Mouse (Mus musculus): ENCODE data around the gene Tmem192. TPM values are rescaled to one million over a fixed set of nuclear protein-coding genes. Genes with fewer than 3 reads are reported as not detected.
A peak's percentile ranks its signal among the peaks of the same experiment; 100 is the strongest.

The Tmem192 gene
- total RNA-seq (2021) = 10 to 100 TPM; 15.7 to 16.0 TPM
- long read RNA-seq, experiment 1, transcript Tmem192-201 (6 exons, 1,122 nt) = major isoform, 13 of 14 reads
- long read RNA-seq, experiment 1, partial matches to known transcripts = 0 of 14 reads
- long read RNA-seq, experiment 1, other reads (novel, unspliced or antisense) = 1 of 14 reads
- long read RNA-seq, experiment 2, transcript Tmem192-201 (6 exons, 1,122 nt) = major isoform, 22 of 24 reads
- long read RNA-seq, experiment 2, partial matches to known transcripts = 1 of 24 reads
- long read RNA-seq, experiment 2, other reads (novel, unspliced or antisense) = 0 of 24 reads

DNA sequence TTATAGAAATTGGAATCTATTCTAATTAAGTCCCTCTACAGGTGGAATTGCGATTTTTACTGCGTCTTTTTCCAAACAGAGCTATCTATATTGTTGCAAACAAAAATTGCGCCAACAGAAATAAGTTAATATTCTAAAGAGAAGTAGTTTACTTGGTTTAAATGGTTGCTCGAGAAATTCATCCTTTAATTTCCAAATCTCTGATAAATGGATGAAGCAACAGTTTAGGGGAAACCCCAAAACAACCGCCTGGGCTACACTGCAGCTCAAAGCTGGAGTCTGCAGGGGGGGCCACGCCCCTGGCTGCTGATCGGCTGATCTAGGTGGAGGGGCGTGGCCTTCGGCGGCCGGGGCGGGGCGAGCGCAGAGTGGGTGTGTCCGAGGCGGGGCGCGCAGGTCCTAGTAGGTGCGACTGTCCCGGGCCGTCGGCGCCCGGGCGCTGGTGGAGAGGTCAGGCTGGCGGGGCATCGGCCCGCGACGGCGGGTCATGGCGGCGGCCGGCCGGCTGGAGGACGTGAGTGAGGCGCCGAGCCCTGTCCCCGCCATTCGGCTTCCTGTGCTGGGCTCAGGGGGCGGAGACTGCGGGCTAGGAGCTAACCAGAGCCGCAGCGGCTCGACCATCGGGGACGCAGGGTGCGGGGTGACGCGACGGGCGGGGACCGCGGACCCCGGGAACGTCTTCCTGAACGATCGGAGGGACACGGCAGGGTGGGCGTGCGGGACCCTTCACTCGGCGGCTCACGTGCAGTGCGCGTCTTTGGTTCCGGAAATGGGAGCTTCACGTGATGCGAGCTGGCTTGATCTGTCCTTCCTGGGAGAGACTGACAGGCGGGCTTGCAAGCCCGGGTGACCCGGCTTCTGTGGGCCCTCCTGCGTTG, at the start of gene Tmem192:
Gene Tmem192 (plus strand): TSS at position 366 of the 878 bp plus-strand sequence.
- DNase-seq (ENCODE audit: low spot score in 2 of 2) = peak; percentile 92 to 94

DNA sequence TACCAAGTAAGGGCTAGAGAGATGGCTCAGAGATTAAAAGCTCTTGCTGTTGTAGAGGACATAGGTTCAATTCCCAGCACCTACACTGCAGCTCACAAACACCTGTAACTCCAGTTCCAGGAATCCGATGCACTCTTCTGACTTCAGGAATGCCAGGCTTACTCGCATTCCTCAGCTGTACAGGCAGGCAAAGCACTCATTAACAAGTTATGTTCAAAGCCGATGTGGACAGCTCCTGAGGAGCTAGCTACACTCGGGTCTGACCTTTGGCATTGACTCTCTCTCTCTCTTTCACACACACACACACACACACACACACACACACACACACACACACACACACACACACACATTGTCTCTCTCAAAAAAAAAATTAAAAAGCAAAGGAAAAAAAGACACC, 48.3 kb upstream of the Tmem192 start:
- no peak for DNase-seq (ENCODE audit: low spot score in 2 of 2)

DNA sequence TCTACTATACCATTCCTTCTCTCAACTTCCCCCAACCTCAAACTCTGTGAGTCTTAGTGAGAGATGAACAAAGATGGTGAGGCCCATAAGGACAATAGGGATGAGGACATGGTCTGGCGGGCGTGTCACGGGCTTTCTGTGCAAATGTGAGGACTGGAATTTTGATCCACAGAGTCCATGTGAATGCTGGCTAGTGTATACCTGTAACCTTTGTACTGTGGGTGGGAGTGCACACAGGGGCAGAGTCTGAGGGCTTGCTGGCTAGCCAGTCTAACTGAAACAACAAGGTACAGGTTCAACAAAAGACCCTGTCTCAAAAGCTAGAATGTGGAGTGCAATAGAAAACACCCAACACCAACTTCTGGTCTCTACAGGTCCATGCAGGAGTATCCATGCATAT, 46.3 kb upstream of the Tmem192 start:
- no peak for DNase-seq (ENCODE audit: low spot score in 2 of 2)

DNA sequence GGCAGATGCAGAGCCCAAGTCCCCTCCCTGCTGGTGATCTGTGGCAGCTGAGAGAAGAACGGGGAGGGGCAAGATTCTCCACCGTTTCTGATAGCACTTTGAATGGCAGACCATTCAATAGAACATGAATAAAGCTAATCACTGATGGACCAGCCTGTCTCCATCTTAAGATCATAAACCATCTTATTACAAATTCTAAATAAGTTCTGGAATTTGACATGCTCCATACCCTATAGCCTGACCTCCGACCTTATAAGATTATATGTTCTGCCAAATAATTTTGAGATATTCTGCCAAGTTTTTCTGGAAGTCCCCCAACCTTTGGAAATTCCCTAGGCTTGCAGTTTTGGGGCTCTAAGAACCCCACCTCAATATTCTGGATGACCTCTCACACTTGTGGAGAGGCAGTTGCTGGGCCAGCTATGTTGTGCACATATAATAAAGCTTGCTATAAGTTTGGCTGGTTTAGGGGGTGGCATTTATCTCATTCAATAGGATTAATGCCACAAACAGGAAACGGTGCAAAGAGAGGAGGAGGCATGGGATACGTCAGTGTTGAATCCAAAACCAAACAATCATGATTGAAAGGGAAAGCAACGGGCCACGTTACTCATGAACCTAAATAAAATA, 45.3 kb upstream of the Tmem192 start:
- no peak for DNase-seq (ENCODE audit: low spot score in 2 of 2)

DNA sequence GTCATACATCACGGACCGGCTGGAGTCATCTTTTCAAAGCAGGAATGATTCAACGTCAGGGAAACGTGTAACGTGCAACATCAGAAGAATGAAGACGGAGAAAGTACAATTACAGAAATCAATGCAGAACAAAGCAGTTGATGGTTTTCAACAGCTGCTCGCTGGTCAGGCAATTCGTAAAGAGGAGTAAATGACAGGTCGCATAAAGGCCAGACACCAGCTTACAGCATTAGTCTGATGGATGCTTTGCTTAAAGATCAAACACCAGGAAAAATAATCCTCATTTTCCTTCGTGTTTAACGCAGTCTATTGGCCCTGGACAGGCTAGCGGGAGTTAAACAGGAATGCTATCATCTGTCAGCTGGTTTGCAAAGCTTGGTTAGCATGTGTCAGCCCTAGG, 44.8 kb upstream of the Tmem192 start:
- no peak for DNase-seq (ENCODE audit: low spot score in 2 of 2)

DNA sequence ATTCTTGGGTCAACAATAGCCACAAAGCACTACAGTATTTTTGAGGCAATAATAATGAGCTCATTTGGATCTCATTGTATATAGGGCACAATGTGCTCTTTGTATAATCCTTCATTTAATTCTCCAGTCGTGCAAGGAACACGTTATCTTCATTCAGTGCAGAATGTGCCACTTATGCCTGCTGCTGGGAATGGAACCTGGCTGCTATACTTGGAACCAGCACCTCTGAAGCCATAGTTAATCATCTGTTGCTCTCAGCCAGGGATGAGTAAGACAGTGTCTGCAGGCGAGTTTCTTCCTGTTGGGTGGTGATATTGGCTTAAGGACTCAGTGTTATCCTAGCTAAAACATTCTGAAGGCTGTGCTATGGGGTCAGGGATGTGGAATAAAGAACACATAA, 43.2 kb upstream of the Tmem192 start:
- no peak for DNase-seq (ENCODE audit: low spot score in 2 of 2)

DNA sequence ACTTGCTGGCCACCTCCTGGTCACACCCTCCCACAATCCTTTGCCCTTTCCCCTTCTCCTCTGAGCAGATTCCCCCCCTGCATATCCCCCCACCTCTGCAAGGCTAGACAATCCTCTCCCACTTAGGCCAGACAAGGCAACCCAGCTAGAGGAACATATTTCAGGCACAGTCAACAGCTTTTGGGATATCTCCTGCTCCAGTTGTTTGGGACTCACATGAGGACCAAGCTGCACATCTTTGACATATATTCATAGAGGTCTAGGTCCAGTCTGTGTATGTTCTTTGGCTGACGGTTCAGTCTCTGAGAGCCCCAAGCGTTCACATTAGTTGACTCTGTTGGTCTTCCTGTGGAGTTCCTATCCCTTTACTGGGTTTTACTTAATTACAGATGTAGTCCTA, 37.0 kb upstream of the Tmem192 start:
- DNase-seq (ENCODE audit: low spot score in 2 of 2) = no peak

DNA sequence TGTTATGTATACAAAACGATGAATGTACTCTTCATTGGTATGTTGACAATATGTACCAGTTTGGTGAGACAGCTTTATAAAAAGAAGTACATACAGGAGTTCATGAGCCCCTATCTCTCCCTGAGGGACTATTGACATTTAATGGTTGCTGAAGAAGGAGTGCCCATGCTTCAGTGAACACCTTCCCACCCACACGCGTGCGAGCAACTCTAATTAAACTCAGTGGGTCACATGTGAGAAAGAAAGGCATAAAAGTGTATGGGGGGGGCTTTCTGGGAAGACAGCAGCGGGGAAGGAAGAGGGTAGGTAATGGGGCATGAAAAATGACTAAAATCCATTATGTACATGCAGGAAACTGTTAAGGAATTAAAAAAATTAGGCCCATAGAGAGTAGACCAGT, 30.2 kb upstream of the Tmem192 start:
- no peak for DNase-seq (ENCODE audit: low spot score in 2 of 2)

- no peak for DNase-seq (ENCODE audit: low spot score in 2 of 2)
Observed at GRCm38 (mm10) chr8:64923329-64923728, 23.7 kb upstream of the Tmem192 start.

DNA sequence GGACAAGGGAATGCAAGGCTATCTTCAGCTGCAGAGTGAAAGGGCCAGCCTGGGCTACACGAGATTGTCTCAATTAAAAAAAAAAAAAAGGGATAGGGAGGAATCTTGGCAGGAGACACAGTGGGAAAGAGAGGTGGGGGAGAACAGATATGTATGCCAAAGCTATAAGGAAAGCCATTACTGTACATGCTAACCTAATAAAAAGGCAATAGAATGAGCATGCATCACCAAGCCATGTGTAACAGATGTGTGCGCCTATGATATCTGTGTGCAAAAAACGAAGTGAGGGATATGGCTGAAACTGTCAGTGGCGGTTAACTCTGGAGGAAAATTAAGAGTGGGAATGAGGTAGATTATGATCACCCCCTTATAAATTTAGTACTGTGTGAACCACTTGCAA, 21.2 kb upstream of the Tmem192 start:
- no peak for DNase-seq (ENCODE audit: low spot score in 2 of 2)

DNA sequence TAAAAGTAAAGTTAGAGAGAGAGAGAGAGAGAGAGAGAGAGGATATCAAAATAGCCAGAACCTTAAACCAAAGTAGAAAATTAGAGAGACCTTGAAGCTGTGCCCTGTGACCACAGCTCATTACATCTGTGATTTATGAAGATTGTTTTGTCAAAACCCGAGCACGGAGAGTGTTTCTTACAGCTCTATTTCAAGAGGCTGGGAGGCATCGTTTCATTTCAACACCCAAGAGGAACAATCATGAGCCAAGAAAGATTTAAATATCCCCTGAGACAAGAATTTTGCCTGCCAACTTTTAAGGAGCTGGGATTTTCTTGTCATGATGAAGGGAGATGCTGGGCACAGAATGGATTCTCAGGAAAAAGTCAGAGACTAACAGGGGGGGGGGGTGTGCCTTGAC, 20.6 kb upstream of the Tmem192 start:
- DNase-seq (ENCODE audit: low spot score in 2 of 2) = no peak

DNA sequence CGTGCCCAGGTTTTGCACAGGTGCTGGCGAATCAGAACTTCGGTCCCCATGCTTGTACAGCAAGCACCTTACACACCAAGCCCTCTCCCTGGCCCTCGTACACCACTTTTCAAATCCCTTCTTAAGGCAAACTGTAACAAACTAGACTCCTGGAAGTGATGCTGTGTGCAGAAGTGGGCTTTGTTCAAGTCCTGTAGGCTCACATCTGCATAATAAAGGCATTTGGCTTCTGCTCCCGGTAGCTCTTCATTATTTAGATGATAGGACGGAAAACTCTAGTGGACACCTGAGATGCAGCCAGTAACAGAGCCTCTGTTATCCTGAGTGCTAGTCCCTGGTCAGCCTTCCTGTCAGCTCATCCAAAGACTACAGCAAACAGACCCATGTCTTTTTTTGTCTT, 18.0 kb upstream of the Tmem192 start:
- DNase-seq (ENCODE audit: low spot score in 2 of 2) = no peak

- no peak for DNase-seq (ENCODE audit: low spot score in 2 of 2)
Observed at GRCm38 (mm10) chr8:64934997-64935396, 12.0 kb upstream of the Tmem192 start.

- no peak for DNase-seq (ENCODE audit: low spot score in 2 of 2)
Observed at GRCm38 (mm10) chr8:64941019-64941418, 6.0 kb upstream of the Tmem192 start.

DNA sequence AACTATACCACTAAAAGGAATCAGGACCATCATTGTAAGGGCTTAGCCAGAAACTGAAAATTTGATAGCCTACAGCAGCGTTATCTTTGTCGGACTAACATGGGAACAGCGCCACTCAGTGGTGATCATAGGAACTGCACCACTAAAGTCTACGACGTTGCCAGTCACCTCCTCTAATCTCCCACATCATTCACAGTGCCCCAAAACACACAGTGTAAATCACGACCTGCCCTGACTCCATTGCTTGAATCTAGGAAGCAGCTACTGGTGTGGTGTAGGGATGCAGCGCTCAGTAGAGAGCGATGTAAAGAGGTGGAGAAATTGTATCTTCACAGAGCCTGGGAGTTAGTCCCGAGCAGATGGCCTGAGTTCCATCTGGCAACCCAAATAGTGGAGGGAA, 5.5 kb upstream of the Tmem192 start:
- DNase-seq (ENCODE audit: low spot score in 2 of 2) = peak; percentile 87 to 88

DNA sequence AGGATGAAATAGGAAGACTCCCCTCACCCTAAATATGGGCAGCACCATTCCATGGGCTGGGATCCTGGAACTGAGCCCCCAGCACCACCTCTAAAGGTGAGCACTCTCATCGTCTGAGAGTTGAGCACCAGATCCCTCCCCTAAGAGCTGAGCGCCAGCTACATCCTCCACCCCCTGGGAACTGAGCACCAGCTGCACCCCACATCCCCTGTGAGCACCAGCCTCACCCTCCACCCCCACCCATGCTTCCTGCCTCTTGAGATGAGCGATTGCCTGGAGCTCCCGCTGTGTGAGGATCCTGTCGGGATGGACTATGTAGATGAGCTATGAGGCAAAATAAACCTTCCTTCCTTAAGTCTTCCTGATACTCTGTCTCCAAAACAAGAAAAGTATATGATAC, 4.0 kb upstream of the Tmem192 start:
- no peak for DNase-seq (ENCODE audit: low spot score in 2 of 2)

DNA sequence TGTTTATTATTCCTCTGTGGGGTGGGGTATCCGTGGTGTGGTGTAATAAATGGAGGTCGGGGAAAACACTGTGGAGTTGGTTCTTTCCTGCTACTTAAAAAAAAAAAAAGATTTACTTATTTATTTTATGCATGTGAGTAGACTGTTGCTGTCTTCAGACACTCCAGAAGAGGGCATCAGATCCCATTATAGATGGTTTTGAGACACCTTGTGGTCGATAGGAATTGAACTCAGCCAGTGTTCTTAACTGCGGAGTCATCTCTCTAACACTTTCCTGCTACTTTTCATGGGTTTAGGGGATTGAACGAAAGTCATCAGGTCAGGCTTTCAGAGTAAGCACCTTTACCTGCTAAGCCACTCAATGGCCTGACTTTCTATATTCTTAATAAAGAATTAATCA, 2.2 kb upstream of the Tmem192 start:
- no peak for DNase-seq (ENCODE audit: low spot score in 2 of 2)

DNA sequence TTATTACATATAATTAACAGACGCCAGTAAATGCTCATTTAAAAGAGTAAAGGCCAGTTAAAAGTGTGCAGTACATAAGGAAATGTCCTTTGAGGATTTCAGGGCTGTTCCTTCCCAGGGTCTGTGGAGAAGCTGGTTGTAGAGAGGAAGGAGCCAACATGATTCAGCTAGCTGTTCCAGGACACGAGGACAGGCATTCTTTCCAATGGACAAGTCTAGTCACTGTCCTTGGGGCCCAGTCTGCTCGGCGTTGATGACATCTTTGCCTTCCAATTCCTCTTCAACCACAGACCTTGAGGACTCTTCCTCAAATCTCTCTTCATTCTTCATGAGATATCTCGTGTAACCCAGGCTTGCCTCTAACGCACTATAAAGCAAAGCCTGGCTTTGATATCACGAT, 1.4 kb upstream of the Tmem192 start:
- DNase-seq (ENCODE audit: low spot score in 2 of 2) = no peak

DNA sequence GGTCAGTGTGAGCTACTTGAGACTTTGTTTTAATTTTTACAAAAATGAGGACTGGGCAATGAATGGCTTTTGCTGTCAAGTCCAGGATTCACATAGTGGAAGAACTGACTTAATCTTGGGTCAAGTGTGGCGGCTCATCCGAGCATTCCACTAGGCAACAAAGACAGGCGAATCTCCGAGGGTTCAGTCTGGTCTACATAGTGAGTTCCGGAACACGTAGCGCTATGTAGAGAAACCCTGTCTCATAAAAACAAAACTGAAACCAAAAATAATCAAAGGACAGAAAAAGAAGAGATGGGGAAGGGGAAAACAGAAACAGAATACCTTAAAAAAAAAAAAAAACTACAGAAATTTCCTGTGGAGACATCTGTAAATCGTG, 555 bp upstream of the Tmem192 start:
- DNase-seq (ENCODE audit: low spot score in 2 of 2) = no peak

DNA sequence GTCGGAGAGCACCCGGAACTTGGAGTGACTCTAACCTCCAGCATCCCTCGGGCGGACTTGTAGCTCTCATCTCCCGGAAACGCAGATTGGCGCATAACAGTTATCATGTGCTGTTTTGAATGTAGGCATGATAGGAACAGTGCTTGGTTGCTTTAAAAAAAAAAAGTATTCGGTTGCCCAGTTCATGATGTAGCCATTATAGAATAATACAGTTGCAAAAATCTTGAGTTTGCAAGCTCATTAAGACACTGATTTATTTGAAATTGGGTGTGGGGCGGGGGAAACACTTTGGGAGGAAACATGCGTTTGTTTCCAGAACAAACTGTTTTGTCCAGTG, 681 bp downstream of the Tmem192 start:
- DNase-seq (ENCODE audit: low spot score in 2 of 2) = no peak

DNA sequence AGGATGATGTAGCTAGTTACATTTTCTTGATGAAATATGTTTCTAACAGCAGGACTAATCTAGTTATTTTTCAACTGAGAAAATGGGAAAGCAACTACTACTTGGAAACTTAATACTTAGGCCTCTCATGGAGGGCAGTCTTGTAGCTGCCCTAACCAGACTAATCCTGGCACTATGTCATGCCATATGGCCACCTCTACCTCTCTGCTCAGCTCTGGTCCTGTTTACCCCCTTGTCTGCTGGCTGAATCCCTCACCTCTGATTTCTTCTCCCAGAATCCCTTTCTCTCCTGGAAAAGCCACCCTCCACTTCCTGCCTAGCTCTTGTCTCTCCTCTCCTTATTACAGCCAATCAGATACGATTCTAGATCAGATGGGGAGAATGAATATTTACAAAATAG, 1.4 kb downstream of the Tmem192 start:
- no peak for DNase-seq (ENCODE audit: low spot score in 2 of 2)

- DNase-seq (ENCODE audit: low spot score in 2 of 2) = no peak
Observed at GRCm38 (mm10) chr8:64952101-64952500, 5.1 kb downstream of the Tmem192 start.
